Mouse (Mus musculus) intestine, postnatal 0 days (tissue): ENCODE data around the gene Irx4. TPM values are rescaled to one million over a fixed set of nuclear protein-coding genes. Genes with fewer than 3 reads are reported as not detected.

ENCODE experiments used
- ATAC-seq: fragments of 200-750 bp; cut with Nextera tagmentation; 2 replicates; pipeline ENCODE4 v1.8.0; 2017; ENCODE audit warnings: mild to moderate bottlenecking, moderate TSS enrichment, moderate library complexity
- H3K27ac ChIP-seq: fragments of 300-500 bp; sonication (generic); 2 replicates; pipeline ENCODE4 v1.5.1; 2014; ENCODE audit warnings: mild to moderate bottlenecking, low read depth, low read length, moderate library complexity
- H3K27me3 ChIP-seq: fragments of 300-500 bp; sonication (generic); replicated peaks from 2 replicates; pipeline ENCODE4 v1.6.1; 2014; ENCODE audit warnings: low read length, mixed read lengths; ENCODE audit not compliant: control insufficient read depth, insufficient read depth
- H3K36me3 ChIP-seq: fragments of 300-500 bp; sonication (generic); 2 replicates; pipeline ENCODE4 v1.6.1; 2014; ENCODE audit warnings: mild to moderate bottlenecking, moderate library complexity; ENCODE audit not compliant: control insufficient read depth, insufficient read depth
- H3K4me1 ChIP-seq: fragments of 300-500 bp; sonication (generic); replicated peaks from 2 replicates; pipeline ENCODE4 v1.6.1; 2014; ENCODE audit warnings: antibody characterized with exemption, low read length, mixed read lengths; ENCODE audit not compliant: control insufficient read depth, insufficient read depth
- H3K4me2 ChIP-seq: fragments of 300-500 bp; sonication (generic); replicated peaks from 2 replicates; pipeline ENCODE4 v1.6.1; 2014; ENCODE audit warnings: low read depth, mild to moderate bottlenecking, moderate library complexity
- H3K4me3 ChIP-seq: fragments of 300-500 bp; sonication (generic); 2 replicates; pipeline ENCODE4 v1.5.1; 2014; ENCODE audit warnings: low read depth, low read length
- H3K9ac ChIP-seq: fragments of 300-500 bp; sonication (generic); 2 replicates; pipeline ENCODE4 v1.6.1; 2014; ENCODE audit warnings: mild to moderate bottlenecking, low read depth, low read length
- H3K9me3 ChIP-seq: fragments of 300-500 bp; sonication (generic); 2 replicates; pipeline ENCODE4 v1.6.1; 2016; ENCODE audit warnings: mixed run types; ENCODE audit not compliant: control insufficient read depth
- CTCF ChIP-seq: sonication (generic); IDR thresholded peaks from 2 replicates; pipeline ENCODE4 v1.5.1; 2016; ENCODE audit warnings: low read depth, mild to moderate bottlenecking, control low read depth, antibody characterized with exemption, moderate library complexity
- WGBS: fragments of 180-500 bp; shearing (Covaris S2); extraction: QIAGEN DNeasy Blood & Tissue Kit; methylation state at CpG from one replicate; pipeline ENCODE4 v1.1.7; 2014; 5-methylcytosine and 5-hydroxymethylcytosine counted together
- polyA plus RNA-seq: library from polyadenylated mRNA; unstranded; fragments of >200 nt; fragmentation: Nextera tagmentation; extraction: Ambion mirVana; gene quantifications from 2 replicates; pipeline ENCODE4 v1.2.1, GENCODE M21; 2015

Gene Irx4
- 0.27 and 0.38 TPM in 2 replicates for polyA plus RNA-seq

- H3K27ac ChIP-seq, result no peak within 1 kb of the TSS
- WGBS, result 1% methylated on average over 70 of the region's 86 CpGs
These were observed at the start of gene Irx4 for GRCm38 (mm10) chr13:73260354-73261035. Gene Irx4, plus strand, starts transcription at chr13:73260479.

GRCm38 (mm10) chr13:73214301-73214700, 46.0 kb upstream of the Irx4 start:
- Histone ChIP-seq H3K36me3 (no peaks in the 10 kb centered on the region), H3K4me2 (no peak overlapping the region), H3K27ac (no peak overlapping the region), H3K27me3 (no peaks in the 10 kb centered on the region), H3K4me1 (no peaks in the 10 kb centered on the region), H3K9ac (no peak overlapping the region), H3K4me3 (no peak overlapping the region), H3K9me3 (no peaks in the 10 kb centered on the region)
- no peak for ATAC-seq
- 71% methylated on average over 10 of the region's 10 CpGs for WGBS
- TF ChIP-seq CTCF, result no peak

More at GRCm38 (mm10) chr13:73260354-73261035, at the start of gene Irx4:
- Histone ChIP-seq H3K4me1 (no peaks in the 10 kb centered on the region), H3K9ac (no peak within 1 kb of the TSS), H3K4me2 (peak within 1 kb of the TSS; percentile 64), H3K4me3 (peak within 1 kb of the TSS; percentile 27), H3K9me3 (no peaks in the 10 kb centered on the region), H3K27me3 (peaks cover 81% of the 10 kb centered on the region), H3K36me3 (no peaks in the 10 kb centered on the region)
- no peak for TF ChIP-seq CTCF
- no peak for ATAC-seq

GRCm38 (mm10) chr13:73236461-73236860, 23.8 kb upstream of the Irx4 start:
- no peaks in the 10 kb centered on the region for H3K27me3 ChIP-seq
- no peak for ATAC-seq
- H3K4me3 ChIP-seq, result no peak overlapping the region
- no peaks in the 10 kb centered on the region for H3K4me1 ChIP-seq
- H3K4me2 ChIP-seq, result no peak overlapping the region
- no peak for TF ChIP-seq CTCF
- 49% methylated on average over 8 of the region's 8 CpGs for WGBS
- H3K9me3 ChIP-seq, result no peaks in the 10 kb centered on the region
- no peak overlapping the region for H3K27ac ChIP-seq
- no peak overlapping the region for H3K9ac ChIP-seq
- H3K36me3 ChIP-seq, result no peaks in the 10 kb centered on the region

- H3K4me2 ChIP-seq, result no peak overlapping the region
- no peak overlapping the region for H3K27ac ChIP-seq
- TF ChIP-seq CTCF, result no peak
- H3K27me3 ChIP-seq, result no peaks in the 10 kb centered on the region
- no peak for ATAC-seq
- no peak overlapping the region for H3K4me3 ChIP-seq
- H3K4me1 ChIP-seq, result no peaks in the 10 kb centered on the region
- H3K9me3 ChIP-seq, result no peaks in the 10 kb centered on the region
- 89% methylated on average over 4 of the region's 4 CpGs for WGBS
- H3K36me3 ChIP-seq, result no peaks in the 10 kb centered on the region
- H3K9ac ChIP-seq, result no peak overlapping the region
These were observed 21.0 kb upstream of the Irx4 start for GRCm38 (mm10) chr13:73239191-73239746.

- H3K4me3 ChIP-seq, result no peak overlapping the region
- no peak overlapping the region for H3K27ac ChIP-seq
- no peak overlapping the region for H3K9ac ChIP-seq
- H3K36me3 ChIP-seq, result no peaks in the 10 kb centered on the region
- TF ChIP-seq CTCF, result no peak
- no peak overlapping the region for H3K4me2 ChIP-seq
- H3K4me1 ChIP-seq, result no peaks in the 10 kb centered on the region
- ATAC-seq, result no peak
- WGBS, result 83% methylated on average over 5 of the region's 5 CpGs
- no peaks in the 10 kb centered on the region for H3K9me3 ChIP-seq
- H3K27me3 ChIP-seq, result no peaks in the 10 kb centered on the region
These were observed 17.7 kb upstream of the Irx4 start for GRCm38 (mm10) chr13:73242556-73242955.

GRCm38 (mm10) chr13:73246961-73247360, 13.3 kb upstream of the Irx4 start:
- Histone ChIP-seq H3K27me3 (no peaks in the 10 kb centered on the region), H3K9me3 (no peaks in the 10 kb centered on the region), H3K4me1 (no peaks in the 10 kb centered on the region), H3K36me3 (no peaks in the 10 kb centered on the region), H3K4me3 (no peak overlapping the region), H3K4me2 (no peak overlapping the region), H3K27ac (no peak overlapping the region), H3K9ac (no peak overlapping the region)
- ATAC-seq, result no peak
- WGBS, result 88% methylated on average over 4 of the region's 4 CpGs
- TF ChIP-seq CTCF, result no peak
